Mouse (Mus musculus): ENCODE results near the gene Icam1. TPM values are rescaled to one million over a fixed set of nuclear protein-coding genes. Genes with fewer than 3 reads are reported as not detected.
A peak's percentile ranks its signal among the peaks of the same experiment; 100 is the strongest.

The Icam1 gene
- polyA plus RNA-seq, 1 experiment: 0.11 TPM

- H3K4me1 ChIP-seq (ENCODE audit: control insufficient read depth): peaks cover 47% of the 10 kb centered on the region
- TF ChIP-seq TAL1 (IDR thresholded peaks at IDR 0.05; ENCODE audit: low read length) (no peak), GATA1 (IDR thresholded peaks at IDR 0.05; ENCODE audit: low read length) (no peak)
- peaks cover 14% of the 10 kb centered on the region; the same call in 1 of the 2 replicates for H3K9me3 ChIP-seq (ENCODE audit: control insufficient read depth, low read length)
- H3K36me3 ChIP-seq (ENCODE audit: control insufficient read depth): no peaks in the 10 kb centered on the region; the same call in 1 of the 2 replicates
- peak overlapping the region; percentile 53 for H3K4me3 ChIP-seq (replicated peaks)
- peaks cover 56% of the 10 kb centered on the region for H3K27me3 ChIP-seq (ENCODE audit: control insufficient read depth)
Observed at GRCm38 (mm10) chr9:21016331-21017176, 769 bp downstream of the Icam1 start.

- Histone ChIP-seq H3K27me3 (ENCODE audit: control insufficient read depth) (peaks cover 59% of the 10 kb centered on the region), H3K4me1 (ENCODE audit: control insufficient read depth) (peaks cover 42% of the 10 kb centered on the region), H3K4me3 (replicated peaks) (no peak overlapping the region), H3K36me3 (ENCODE audit: control insufficient read depth) (no peaks in the 10 kb centered on the region; the same call in 1 of the 2 replicates), H3K9me3 (ENCODE audit: control insufficient read depth, low read length) (peaks cover 14% of the 10 kb centered on the region; the same call in 1 of the 2 replicates)
- TF ChIP-seq GATA1 (IDR thresholded peaks at IDR 0.05; ENCODE audit: low read length) (no peak), TAL1 (IDR thresholded peaks at IDR 0.05; ENCODE audit: low read length) (no peak)
Observed at GRCm38 (mm10) chr9:21017177-21017575, 1.4 kb downstream of the Icam1 start.

- H3K4me1 ChIP-seq (ENCODE audit: control insufficient read depth): peaks cover 37% of the 10 kb centered on the region
- no peaks in the 10 kb centered on the region; the same call in 1 of the 2 replicates for H3K36me3 ChIP-seq (ENCODE audit: control insufficient read depth)
- H3K9me3 ChIP-seq (ENCODE audit: control insufficient read depth, low read length): peaks cover 14% of the 10 kb centered on the region; the same call in 1 of the 2 replicates
- no peak overlapping the region for H3K4me3 ChIP-seq (replicated peaks)
- peaks cover 59% of the 10 kb centered on the region for H3K27me3 ChIP-seq (ENCODE audit: control insufficient read depth)
- TF ChIP-seq GATA1 (IDR thresholded peaks at IDR 0.05; ENCODE audit: low read length) (no peak), TAL1 (IDR thresholded peaks at IDR 0.05; ENCODE audit: low read length) (no peak)
Observed at GRCm38 (mm10) chr9:21018600-21018999, 2.8 kb downstream of the Icam1 start.

- Histone ChIP-seq H3K4me1 (ENCODE audit: control insufficient read depth) (peaks cover 27% of the 10 kb centered on the region), H3K27me3 (ENCODE audit: control insufficient read depth) (peaks cover 32% of the 10 kb centered on the region), H3K9me3 (ENCODE audit: control insufficient read depth, low read length) (peaks cover 4% of the 10 kb centered on the region; the same call in 1 of the 2 replicates), H3K4me3 (replicated peaks) (no peak overlapping the region), H3K36me3 (ENCODE audit: control insufficient read depth) (peaks cover 6% of the 10 kb centered on the region; the same call in 1 of the 2 replicates)
- TF ChIP-seq TAL1 (IDR thresholded peaks at IDR 0.05; ENCODE audit: low read length): no peak
- no peak for TF ChIP-seq GATA1 (IDR thresholded peaks at IDR 0.05; ENCODE audit: low read length)
Observed at GRCm38 (mm10) chr9:21021363-21021762, 5.6 kb downstream of the Icam1 start.

GRCm38 (mm10) chr9:21022288-21022687 is 6.5 kb downstream of the Icam1 start:
- Histone ChIP-seq H3K4me1 (ENCODE audit: control insufficient read depth) (peaks cover 28% of the 10 kb centered on the region), H3K27me3 (ENCODE audit: control insufficient read depth) (peaks cover 23% of the 10 kb centered on the region), H3K9me3 (ENCODE audit: control insufficient read depth, low read length) (peaks cover under 1% of the 10 kb centered on the region; the same call in 1 of the 2 replicates), H3K4me3 (replicated peaks) (no peak overlapping the region), H3K36me3 (ENCODE audit: control insufficient read depth) (peaks cover 15% of the 10 kb centered on the region)
- TF ChIP-seq TAL1 (IDR thresholded peaks at IDR 0.05; ENCODE audit: low read length): no peak
- no peak for TF ChIP-seq GATA1 (IDR thresholded peaks at IDR 0.05; ENCODE audit: low read length)

- TF ChIP-seq TAL1 (IDR thresholded peaks at IDR 0.05; ENCODE audit: low read length) (no peak), GATA1 (IDR thresholded peaks at IDR 0.05; ENCODE audit: low read length) (no peak)
- Histone ChIP-seq H3K4me3 (replicated peaks) (no peak overlapping the region), H3K4me1 (ENCODE audit: control insufficient read depth) (peaks cover 31% of the 10 kb centered on the region), H3K27me3 (ENCODE audit: control insufficient read depth) (peaks cover 18% of the 10 kb centered on the region), H3K36me3 (ENCODE audit: control insufficient read depth) (peaks cover 20% of the 10 kb centered on the region), H3K9me3 (ENCODE audit: control insufficient read depth, low read length) (no peaks in the 10 kb centered on the region)
Observed at GRCm38 (mm10) chr9:21022726-21023125, 6.9 kb downstream of the Icam1 start.

- Histone ChIP-seq H3K9me3 (ENCODE audit: control insufficient read depth, low read length) (no peaks in the 10 kb centered on the region), H3K27me3 (ENCODE audit: control insufficient read depth) (peaks cover 3% of the 10 kb centered on the region), H3K36me3 (ENCODE audit: control insufficient read depth) (peaks cover 34% of the 10 kb centered on the region), H3K4me1 (ENCODE audit: control insufficient read depth) (peaks cover 49% of the 10 kb centered on the region), H3K4me3 (replicated peaks) (no peak overlapping the region)
- TF ChIP-seq GATA1 (IDR thresholded peaks at IDR 0.05; ENCODE audit: low read length) (no peak), TAL1 (IDR thresholded peaks at IDR 0.05; ENCODE audit: low read length) (no peak)
Observed at GRCm38 (mm10) chr9:21025258-21025810, 9.5 kb downstream of the Icam1 start.

- H3K9me3 ChIP-seq (ENCODE audit: control insufficient read depth, low read length): no peaks in the 10 kb centered on the region
- peaks cover 59% of the 10 kb centered on the region for H3K4me1 ChIP-seq (ENCODE audit: control insufficient read depth)
- H3K4me3 ChIP-seq (replicated peaks): no peak overlapping the region
- TF ChIP-seq TAL1 (IDR thresholded peaks at IDR 0.05; ENCODE audit: low read length) (no peak), GATA1 (IDR thresholded peaks at IDR 0.05; ENCODE audit: low read length) (no peak)
- peaks cover 6% of the 10 kb centered on the region for H3K27me3 ChIP-seq (ENCODE audit: control insufficient read depth)
- peaks cover 36% of the 10 kb centered on the region for H3K36me3 ChIP-seq (ENCODE audit: control insufficient read depth)
Observed at GRCm38 (mm10) chr9:21026849-21027248, 11.1 kb downstream of the Icam1 start.

GRCm38 (mm10) chr9:21027774-21028290 is 12.0 kb downstream of the Icam1 start:
- H3K4me3 ChIP-seq (replicated peaks): no peak overlapping the region
- H3K4me1 ChIP-seq (ENCODE audit: control insufficient read depth): peaks cover 66% of the 10 kb centered on the region
- H3K9me3 ChIP-seq (ENCODE audit: control insufficient read depth, low read length): no peaks in the 10 kb centered on the region
- peaks cover 36% of the 10 kb centered on the region for H3K36me3 ChIP-seq (ENCODE audit: control insufficient read depth)
- peaks cover 15% of the 10 kb centered on the region for H3K27me3 ChIP-seq (ENCODE audit: control insufficient read depth)
- TF ChIP-seq GATA1 (IDR thresholded peaks at IDR 0.05; ENCODE audit: low read length): no peak
- no peak for TF ChIP-seq TAL1 (IDR thresholded peaks at IDR 0.05; ENCODE audit: low read length)

Data from erythroblast, embryonic 14.5 days (primary cell).